Mouse (Mus musculus): ENCODE measurements around the gene Bmp8a.
"Not testable (repeated sequence)": the region's sequence is repeated elsewhere in the genome, so short reads cannot be mapped to it uniquely, and the experiment has no call there.

DNA sequence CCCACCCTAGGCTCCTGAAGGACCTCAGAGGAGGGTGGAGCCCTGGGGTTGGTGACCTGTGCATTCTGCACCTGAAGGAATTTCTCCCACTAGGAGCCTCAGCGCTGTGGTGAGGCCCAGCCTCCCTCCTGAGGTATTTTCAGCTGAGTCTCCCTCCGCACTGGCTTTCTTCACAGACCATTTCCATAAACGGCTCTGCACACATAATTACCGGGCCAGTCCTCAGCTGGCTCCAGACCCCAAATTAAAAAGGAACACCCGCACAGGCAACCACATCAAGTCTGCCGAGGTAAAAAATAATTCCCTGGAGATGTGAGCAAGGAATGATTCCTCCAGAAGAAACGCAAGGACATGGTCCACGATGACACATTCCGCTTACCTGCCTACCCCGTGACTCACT, 7.8 kb downstream of the Bmp8a start:
- TF ChIP-seq CTCF (conservative IDR thresholded peaks at IDR 0.05; ENCODE audit: insufficient read depth, insufficient read length, low read depth, low read length); POLR2A (IDR thresholded peaks at IDR 0.05; ENCODE audit: low read depth, low read length): not testable (repeated sequence)
